Mouse (Mus musculus) liver, embryonic 14.5 days (tissue): Measurements from ENCODE around the gene Mgat4e. TPM values are rescaled to one million over a fixed set of nuclear protein-coding genes. Genes with fewer than 3 reads are reported as not detected.

Experiments
- ATAC-seq: fragments of 200-750 bp; cut with Nextera tagmentation; 2 replicates; pipeline ENCODE4 v1.8.0; 2017; ENCODE audit warnings: moderate number of reproducible peaks, mild to moderate bottlenecking, moderate library complexity; ENCODE audit not compliant: insufficient read depth
- DNase-seq, 3 experiments: peaks; one replicate each; pipeline ENCODE4 v3.0.0-alpha.2; 2012 to 2013; ENCODE audit warnings: low read depth in 3 of 3, low spot score in 3 of 3
- H3K27ac ChIP-seq: fragments of 300-500 bp; sonication (generic); 2 replicates; pipeline ENCODE4 v1.5.1; 2014; ENCODE audit warnings: moderate library complexity, mild to moderate bottlenecking, control low read depth, inconsistent platforms
- H3K27me3 ChIP-seq: fragments of 300-500 bp; sonication (generic); 2 replicates; pipeline ENCODE4 v1.6.1; 2014; ENCODE audit warnings: mild to moderate bottlenecking, low read length, moderate library complexity; ENCODE audit not compliant: control insufficient read depth, insufficient read depth
- H3K36me3 ChIP-seq: fragments of 300-500 bp; sonication (generic); replicated peaks from 2 replicates; pipeline ENCODE4 v1.6.1; 2014; ENCODE audit warnings: low read depth; ENCODE audit not compliant: control insufficient read depth, insufficient read depth
- H3K4me1 ChIP-seq, 2 experiments: fragments of 200-500 bp in 1 of 2; fragments of 300-500 bp in 1 of 2; sonication (generic) in 1 of 2; replicated peaks; 2 replicates each; pipeline ENCODE4 v1.6.1; 2012 to 2014; ENCODE audit warnings: antibody characterized with exemption in 1 of 2, inconsistent platforms in 1 of 2, low read length in 1 of 2; ENCODE audit not compliant: control insufficient read depth in 2 of 2, insufficient read depth in 2 of 2
- H3K4me2 ChIP-seq: fragments of 300-500 bp; sonication (generic); 2 replicates; pipeline ENCODE4 v1.6.1; 2014; ENCODE audit warnings: low read depth, mild to moderate bottlenecking, control low read depth, moderate library complexity
- H3K4me3 ChIP-seq, 2 experiments: fragments of 200-500 bp in 1 of 2; fragments of 300-500 bp in 1 of 2; sonication (generic) in 1 of 2; 2 replicates each; pipeline ENCODE4 v1.5.1; 2012 to 2014; ENCODE audit warnings: low read depth in 2 of 2, low read length in 2 of 2, mild to moderate bottlenecking in 2 of 2, control low read depth in 1 of 2, inconsistent platforms in 1 of 2, moderate library complexity in 1 of 2; ENCODE audit not compliant: insufficient read depth in 1 of 2
- H3K9ac ChIP-seq: fragments of 300-500 bp; sonication (generic); replicated peaks from 2 replicates; pipeline ENCODE4 v1.6.1; 2014; ENCODE audit warnings: mild to moderate bottlenecking, control low read depth, moderate library complexity
- H3K9me3 ChIP-seq: fragments of 300-500 bp; sonication (generic); 2 replicates; pipeline ENCODE4 v1.6.1; 2016; ENCODE audit warnings: low read length, mixed read lengths; ENCODE audit not compliant: control insufficient read depth
- CTCF ChIP-seq: IDR thresholded peaks from 2 replicates; pipeline ENCODE4 v1.5.1; 2016; ENCODE audit warnings: antibody characterized with exemption, low read depth, control low read depth
- EP300 ChIP-seq: IDR thresholded peaks from 2 replicates; pipeline ENCODE4 v1.6.1; 2016; ENCODE audit warnings: antibody characterized with exemption, low read depth
- WGBS: fragments of 180-500 bp; shearing (Covaris S2); extraction: QIAGEN DNeasy Blood & Tissue Kit; methylation state at CpG from one replicate; pipeline ENCODE4 v1.1.7; 2014; ENCODE audit not compliant: insufficient replicate concordance; 5-methylcytosine and 5-hydroxymethylcytosine counted together
- polyA plus RNA-seq, 2 experiments: library from polyadenylated mRNA; depleted of rRNA in 1 of 2; stranded (reverse) in 1 of 2; unstranded in 1 of 2; fragments of >200 nt; fragmentation: Nextera tagmentation in 1 of 2; extraction: Ambion mirVana in 1 of 2; gene quantifications; 2 replicates each; pipeline versions ENCODE4 v1.2.1 to v1.2.3; 2012 to 2014

The Mgat4e gene
- polyA plus RNA-seq, 2 experiments = not detected

GRCm38 (mm10) chr1:134530618-134531017 is 18.9 kb downstream of the Mgat4e start:
- Histone ChIP-seq H3K9ac (no peak overlapping the region; the same call in 1 of the 2 replicates), H3K36me3 (no peaks in the 10 kb centered on the region), H3K4me2 (no peak overlapping the region), H3K27ac (no peak overlapping the region), H3K4me3 (no peak overlapping the region), H3K4me1 (peaks cover 29 to 35% of the 10 kb centered on the region in 2 experiments), H3K9me3 (no peaks in the 10 kb centered on the region), H3K27me3 (no peaks in the 10 kb centered on the region)
- 65% methylated on average over 6 of the region's 6 CpGs for WGBS
- TF ChIP-seq CTCF (no peak), EP300 (no peak)
- no peak for ATAC-seq
- DNase-seq = no peak

DNA sequence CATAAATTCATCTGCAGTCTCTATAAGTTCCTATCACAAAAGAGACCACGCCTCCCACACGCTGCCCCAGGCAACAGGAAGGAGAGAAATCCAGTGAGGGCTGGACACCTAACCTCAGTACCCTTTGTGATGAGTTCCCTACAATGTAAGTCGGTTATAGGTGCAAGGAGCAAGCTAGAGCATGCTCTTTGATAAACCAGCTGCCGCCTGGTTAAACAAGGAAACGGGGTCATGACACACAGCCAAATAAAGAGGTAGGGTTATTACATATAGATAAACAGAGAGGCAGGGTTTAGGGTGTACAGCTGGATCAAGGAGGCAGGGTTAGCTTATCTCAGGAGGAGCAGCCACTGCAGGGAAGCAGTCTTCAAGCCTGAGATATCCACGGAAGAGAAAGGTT is 22.7 kb downstream of the Mgat4e start:
- peak; percentile 73 to 77 (median 75) for DNase-seq
- Histone ChIP-seq H3K4me3 (peak overlapping the region; percentile 33 to 40), H3K4me2 (peak overlapping the region; percentile 64)

DNA sequence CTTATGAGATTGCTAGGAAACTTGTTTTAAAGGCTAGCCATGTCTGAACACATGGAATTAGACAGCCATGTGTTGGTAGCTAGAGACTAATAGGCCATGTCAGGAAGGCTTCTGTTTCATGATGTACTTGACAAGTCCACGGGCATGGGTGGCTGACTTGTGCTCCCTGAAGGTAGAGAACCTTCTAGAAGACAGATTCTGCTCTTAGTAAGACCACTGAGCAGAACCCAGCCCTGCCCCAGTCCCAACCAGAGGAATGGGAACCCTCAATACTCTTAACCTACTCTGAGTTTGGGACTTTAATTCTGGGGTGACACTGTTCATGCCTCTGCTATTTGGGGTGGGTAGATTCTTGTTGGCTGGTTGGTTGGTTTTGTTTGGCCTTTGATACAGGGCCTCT is 24.5 kb downstream of the Mgat4e start:
- Histone ChIP-seq H3K4me3 (no peak overlapping the region), H3K4me2 (no peak overlapping the region), H3K9ac (no peak overlapping the region), H3K36me3 (no peaks in the 10 kb centered on the region), H3K27me3 (no peaks in the 10 kb centered on the region), H3K9me3 (no peaks in the 10 kb centered on the region), H3K27ac (no peak overlapping the region), H3K4me1 (peaks cover 34 to 40% of the 10 kb centered on the region in 2 experiments)
- TF ChIP-seq EP300 = no peak
- TF ChIP-seq CTCF = no peak
- WGBS = 71% methylated on average over 1 of the region's 1 CpGs
- ATAC-seq (no peak), DNase-seq (no peak)

More for the DNA sequence above, 22.7 kb downstream of the Mgat4e start:
- WGBS = 9% methylated on average over 6 of the region's 6 CpGs
- Histone ChIP-seq H3K36me3 (no peaks in the 10 kb centered on the region), H3K27me3 (no peaks in the 10 kb centered on the region), H3K9ac (peak overlapping the region; percentile 69), H3K27ac (peak overlapping the region; percentile 97), H3K9me3 (no peaks in the 10 kb centered on the region), H3K4me1 (peaks cover 24 to 30% of the 10 kb centered on the region in 2 experiments)
- ATAC-seq = peak; percentile 98
- TF ChIP-seq CTCF = no peak
- peak; percentile 94 for TF ChIP-seq EP300

- TF ChIP-seq CTCF (peak; percentile 68), EP300 (no peak)
- no peak for ATAC-seq
- H3K9ac ChIP-seq = no peak overlapping the region
- no peaks in the 10 kb centered on the region for H3K9me3 ChIP-seq
- H3K4me2 ChIP-seq = no peak overlapping the region
- H3K27ac ChIP-seq = no peak overlapping the region
- peak in 1 of 3 experiments; percentile 39 for DNase-seq
- no peaks in the 10 kb centered on the region for H3K36me3 ChIP-seq
- no peak overlapping the region for H3K4me3 ChIP-seq
- H3K4me1 ChIP-seq = peaks cover 37 to 43% of the 10 kb centered on the region in 2 experiments
- WGBS = 55% methylated on average over 5 of the region's 5 CpGs
- no peaks in the 10 kb centered on the region for H3K27me3 ChIP-seq
Measured at GRCm38 (mm10) chr1:134524424-134524823, 25.1 kb downstream of the Mgat4e start.

GRCm38 (mm10) chr1:134522325-134522724 is 27.2 kb downstream of the Mgat4e start:
- ATAC-seq (no peak), DNase-seq (no peak)
- TF ChIP-seq CTCF = no peak
- TF ChIP-seq EP300 = no peak
- Histone ChIP-seq H3K4me2 (no peak overlapping the region), H3K9me3 (no peaks in the 10 kb centered on the region), H3K27ac (no peak overlapping the region), H3K4me1 (peaks cover 33 to 43% of the 10 kb centered on the region in 2 experiments), H3K36me3 (no peaks in the 10 kb centered on the region), H3K9ac (no peak overlapping the region), H3K27me3 (no peaks in the 10 kb centered on the region), H3K4me3 (no peak overlapping the region)
- WGBS = 24% methylated on average over 2 of the region's 2 CpGs
